Mouse (Mus musculus): ENCODE data around the gene Igf2bp3. TPM values are rescaled to one million over a fixed set of nuclear protein-coding genes. Genes with fewer than 3 reads are reported as not detected.

The Igf2bp3 gene
- polyA plus RNA-seq, 1 experiment from 2014 or later = 41.0 TPM

- WGBS = 72% methylated on average over 17 of the region's 17 CpGs
- Histone ChIP-seq H3K4me3 (ENCODE audit: low read length) (no peak overlapping the region), H3K36me3 (ENCODE audit: control insufficient read depth, insufficient read depth, low read length) (no peaks in the 10 kb centered on the region), H3K27ac (ENCODE audit: low read length) (no peak overlapping the region), H3K27me3 (ENCODE audit: control insufficient read depth, insufficient read depth, low read depth, low read length) (no peaks in the 10 kb centered on the region), H3K9ac (ENCODE audit: low read length) (no peak overlapping the region), H3K9me3 (ENCODE audit: control insufficient read depth, low read length) (no peaks in the 10 kb centered on the region), H3K4me1 (replicated peaks; ENCODE audit: control insufficient read depth, insufficient read depth, low read length) (no peaks in the 10 kb centered on the region; the same call in 1 of the 2 replicates), H3K4me2 (ENCODE audit: low read depth, low read length) (no peak overlapping the region)
- ATAC-seq (ENCODE audit: low read depth) = no peak
These were observed 76.4 kb downstream of the Igf2bp3 start for GRCm38 (mm10) chr6:49138159-49139051.

GRCm38 (mm10) chr6:49136739-49137138, 78.0 kb downstream of the Igf2bp3 start:
- Histone ChIP-seq H3K9me3 (ENCODE audit: control insufficient read depth, low read length) (no peaks in the 10 kb centered on the region), H3K36me3 (ENCODE audit: control insufficient read depth, insufficient read depth, low read length) (0 out of 2 replicates have a peak, but pooled peaks cover 3% of the 10 kb centered on the region), H3K4me3 (ENCODE audit: low read length) (no peak overlapping the region), H3K27ac (ENCODE audit: low read length) (no peak overlapping the region), H3K4me2 (ENCODE audit: low read depth, low read length) (no peak overlapping the region), H3K9ac (ENCODE audit: low read length) (no peak overlapping the region), H3K27me3 (ENCODE audit: control insufficient read depth, insufficient read depth, low read depth, low read length) (no peaks in the 10 kb centered on the region), H3K4me1 (replicated peaks; ENCODE audit: control insufficient read depth, insufficient read depth, low read length) (no peaks in the 10 kb centered on the region; the same call in 1 of the 2 replicates)
- ATAC-seq (ENCODE audit: low read depth) = no peak
- 82% methylated on average over 5 of the region's 5 CpGs for WGBS

- no peak overlapping the region for H3K4me2 ChIP-seq (ENCODE audit: low read depth, low read length)
- no peaks in the 10 kb centered on the region for H3K27me3 ChIP-seq (ENCODE audit: control insufficient read depth, insufficient read depth, low read depth, low read length)
- H3K36me3 ChIP-seq (ENCODE audit: control insufficient read depth, insufficient read depth, low read length) = 0 out of 2 replicates have a peak, but pooled peaks cover 3% of the 10 kb centered on the region
- no peak overlapping the region for H3K27ac ChIP-seq (ENCODE audit: low read length)
- H3K9ac ChIP-seq (ENCODE audit: low read length) = no peak overlapping the region
- no peak overlapping the region for H3K4me3 ChIP-seq (ENCODE audit: low read length)
- ATAC-seq (ENCODE audit: low read depth) = no peak
- no peaks in the 10 kb centered on the region for H3K4me1 ChIP-seq (replicated peaks; ENCODE audit: control insufficient read depth, insufficient read depth, low read length)
- no peaks in the 10 kb centered on the region for H3K9me3 ChIP-seq (ENCODE audit: control insufficient read depth, low read length)
- WGBS = 65% methylated on average over 6 of the region's 6 CpGs
These were observed 82.2 kb downstream of the Igf2bp3 start for GRCm38 (mm10) chr6:49132352-49133090.

GRCm38 (mm10) chr6:49131855-49132254, 82.9 kb downstream of the Igf2bp3 start:
- Histone ChIP-seq H3K9ac (ENCODE audit: low read length) (no peak overlapping the region), H3K4me1 (replicated peaks; ENCODE audit: control insufficient read depth, insufficient read depth, low read length) (no peaks in the 10 kb centered on the region), H3K4me2 (ENCODE audit: low read depth, low read length) (no peak overlapping the region), H3K36me3 (ENCODE audit: control insufficient read depth, insufficient read depth, low read length) (0 out of 2 replicates have a peak, but pooled peaks cover 3% of the 10 kb centered on the region), H3K27ac (ENCODE audit: low read length) (no peak overlapping the region), H3K4me3 (ENCODE audit: low read length) (no peak overlapping the region), H3K27me3 (ENCODE audit: control insufficient read depth, insufficient read depth, low read depth, low read length) (no peaks in the 10 kb centered on the region), H3K9me3 (ENCODE audit: control insufficient read depth, low read length) (no peaks in the 10 kb centered on the region)
- no peak for ATAC-seq (ENCODE audit: low read depth)
- 88% methylated on average over 9 of the region's 9 CpGs for WGBS

- Histone ChIP-seq H3K4me2 (ENCODE audit: low read depth, low read length) (no peak overlapping the region), H3K4me1 (replicated peaks; ENCODE audit: control insufficient read depth, insufficient read depth, low read length) (no peaks in the 10 kb centered on the region)
- no peak for ATAC-seq (ENCODE audit: low read depth)
These were observed 84.4 kb downstream of the Igf2bp3 start for GRCm38 (mm10) chr6:49130328-49130727.

GRCm38 (mm10) chr6:49120370-49120769, 94.4 kb downstream of the Igf2bp3 start:
- ATAC-seq (ENCODE audit: low read depth) = peak; percentile 8; the same call in 1 of the 2 replicates
- H3K4me2 ChIP-seq (ENCODE audit: low read depth, low read length) = no peak overlapping the region
- H3K9me3 ChIP-seq (ENCODE audit: control insufficient read depth, low read length) = no peaks in the 10 kb centered on the region
- H3K36me3 ChIP-seq (ENCODE audit: control insufficient read depth, insufficient read depth, low read length) = no peaks in the 10 kb centered on the region
- H3K4me1 ChIP-seq (replicated peaks; ENCODE audit: control insufficient read depth, insufficient read depth, low read length) = peaks cover 18% of the 10 kb centered on the region
- H3K9ac ChIP-seq (ENCODE audit: low read length) = no peak overlapping the region
- H3K27ac ChIP-seq (ENCODE audit: low read length) = peak overlapping the region; percentile 8; the same call in 1 of the 2 replicates
- H3K4me3 ChIP-seq (ENCODE audit: low read length) = no peak overlapping the region
- WGBS = 68% methylated on average over 3 of the region's 3 CpGs
- H3K27me3 ChIP-seq (ENCODE audit: control insufficient read depth, insufficient read depth, low read depth, low read length) = no peaks in the 10 kb centered on the region

More at GRCm38 (mm10) chr6:49130328-49130727, 84.4 kb downstream of the Igf2bp3 start:
- 0 out of 2 replicates have a peak, but pooled peaks cover 3% of the 10 kb centered on the region for H3K36me3 ChIP-seq (ENCODE audit: control insufficient read depth, insufficient read depth, low read length)
- H3K9ac ChIP-seq (ENCODE audit: low read length) = no peak overlapping the region
- H3K4me3 ChIP-seq (ENCODE audit: low read length) = no peak overlapping the region
- no peaks in the 10 kb centered on the region for H3K9me3 ChIP-seq (ENCODE audit: control insufficient read depth, low read length)
- no peaks in the 10 kb centered on the region for H3K27me3 ChIP-seq (ENCODE audit: control insufficient read depth, insufficient read depth, low read depth, low read length)
- H3K27ac ChIP-seq (ENCODE audit: low read length) = no peak overlapping the region

- peaks cover 18% of the 10 kb centered on the region for H3K4me1 ChIP-seq (replicated peaks; ENCODE audit: control insufficient read depth, insufficient read depth, low read length)
- WGBS = 63% methylated on average over 1 of the region's 1 CpGs
- peak overlapping the region; percentile 8 for H3K27ac ChIP-seq (ENCODE audit: low read length)
- no peaks in the 10 kb centered on the region for H3K27me3 ChIP-seq (ENCODE audit: control insufficient read depth, insufficient read depth, low read depth, low read length)
- H3K4me2 ChIP-seq (ENCODE audit: low read depth, low read length) = no peak overlapping the region
- H3K9ac ChIP-seq (ENCODE audit: low read length) = no peak overlapping the region
- peak; percentile 79 for ATAC-seq (ENCODE audit: low read depth)
- no peaks in the 10 kb centered on the region for H3K9me3 ChIP-seq (ENCODE audit: control insufficient read depth, low read length)
- H3K36me3 ChIP-seq (ENCODE audit: control insufficient read depth, insufficient read depth, low read length) = no peaks in the 10 kb centered on the region
- H3K4me3 ChIP-seq (ENCODE audit: low read length) = no peak overlapping the region
These were observed 95.2 kb downstream of the Igf2bp3 start for GRCm38 (mm10) chr6:49119462-49120135.

GRCm38 (mm10) chr6:49118446-49118845, 96.3 kb downstream of the Igf2bp3 start:
- H3K4me1 ChIP-seq (replicated peaks; ENCODE audit: control insufficient read depth, insufficient read depth, low read length) = peaks cover 18% of the 10 kb centered on the region
- H3K9ac ChIP-seq (ENCODE audit: low read length) = peak overlapping the region; percentile 15; the same call in 1 of the 2 replicates
- 55% methylated on average over 8 of the region's 8 CpGs for WGBS
- H3K4me2 ChIP-seq (ENCODE audit: low read depth, low read length) = peak overlapping the region; percentile 22
- H3K27me3 ChIP-seq (ENCODE audit: control insufficient read depth, insufficient read depth, low read depth, low read length) = no peaks in the 10 kb centered on the region
- peak; percentile 88 for ATAC-seq (ENCODE audit: low read depth)
- no peaks in the 10 kb centered on the region for H3K9me3 ChIP-seq (ENCODE audit: control insufficient read depth, low read length)
- peak overlapping the region; percentile 82 for H3K27ac ChIP-seq (ENCODE audit: low read length)
- H3K4me3 ChIP-seq (ENCODE audit: low read length) = 0 out of 2 replicates have a peak overlapping the region, but pooled peaks have one; percentile 6
- no peaks in the 10 kb centered on the region for H3K36me3 ChIP-seq (ENCODE audit: control insufficient read depth, insufficient read depth, low read length)
